Mouse (Mus musculus) megakaryocyte, embryonic 14.5 days (primary cell): ENCODE measurements around the gene Btnl10.

Source experiments
- FLI1 ChIP-seq: IDR thresholded peaks from 2 replicates; pipeline ENCODE4 v1.6.1; 2012; ENCODE audit warnings: low read length, inconsistent platforms, mixed read lengths
- GATA1 ChIP-seq: IDR thresholded peaks from 3 replicates; pipeline ENCODE4 v1.6.1; 2012; ENCODE audit warnings: mixed read lengths, low read length, inconsistent platforms, borderline replicate concordance

- TF ChIP-seq FLI1 (no peak), GATA1 (no peak)
Measured at GRCm38 (mm10) chr11:58937909-58938308, 20.2 kb downstream of the Btnl10 start.
